Mouse (Mus musculus) MEL (cell line): ENCODE results near the gene Tenm3. TPM values are rescaled to one million over a fixed set of nuclear protein-coding genes. Genes with fewer than 3 reads are reported as not detected.

Source experiments
- DNase-seq: peaks from one replicate; pipeline ENCODE4 v3.0.0; 2011; ENCODE audit warnings: low read depth, low spot score
- H3K27ac ChIP-seq: 2 replicates; pipeline ENCODE4 v1.5.1; 2012; ENCODE audit warnings: low read depth, mild to moderate bottlenecking, control low read depth, low read length, moderate library complexity; ENCODE audit not compliant: control insufficient read depth
- H3K27me3 ChIP-seq, 2 experiments: fragments of 150-350 bp in 1 of 2; sonication (generic) in 1 of 2; 2 replicates each; pipeline ENCODE4 v1.6.1; 2012; ENCODE audit warnings: low read length in 2 of 2, mild to moderate bottlenecking in 2 of 2, improper control_type of control experiment in 1 of 2, moderate library complexity in 1 of 2; ENCODE audit not compliant: insufficient read depth in 2 of 2, control insufficient read depth in 1 of 2
- H3K36me3 ChIP-seq, 2 experiments: 2 replicates each; pipeline ENCODE4 v1.6.1; 2012 to 2014; ENCODE audit warnings: low read length in 2 of 2, improper control_type of control experiment in 1 of 2, inconsistent platforms in 1 of 2, mild to moderate bottlenecking in 1 of 2; ENCODE audit not compliant: insufficient read depth in 2 of 2, control insufficient read depth in 1 of 2
- H3K4me1 ChIP-seq, 2 experiments: fragments of 150-350 bp in 1 of 2; sonication (generic) in 1 of 2; 2 replicates each; pipeline ENCODE4 v1.6.1; 2012; ENCODE audit warnings: low read length in 2 of 2, improper control_type of control experiment in 1 of 2, mild to moderate bottlenecking in 1 of 2; ENCODE audit not compliant: insufficient read depth in 2 of 2, control insufficient read depth in 1 of 2
- H3K4me3 ChIP-seq, 2 experiments: fragments of 150-350 bp in 1 of 2; sonication (generic) in 1 of 2; 2 replicates each; pipeline ENCODE4 v1.5.1; 2012; ENCODE audit warnings: low read depth in 2 of 2, low read length in 2 of 2, mild to moderate bottlenecking in 2 of 2, moderate library complexity in 2 of 2, control low read depth in 1 of 2, improper control_type of control experiment in 1 of 2; ENCODE audit not compliant: control insufficient read depth in 1 of 2, insufficient read depth in 1 of 2
- H3K79me2 ChIP-seq: 2 replicates; pipeline ENCODE4 v1.6.1; 2012; ENCODE audit warnings: mild to moderate bottlenecking, low read length, moderate library complexity; ENCODE audit not compliant: control insufficient read depth, poor library complexity, insufficient read depth
- H3K9ac ChIP-seq: 2 replicates; pipeline ENCODE4 v1.6.1; 2012; ENCODE audit warnings: low read depth, mild to moderate bottlenecking, control low read depth, low read length, moderate library complexity; ENCODE audit not compliant: control insufficient read depth, poor library complexity, severe bottlenecking
- H3K9me3 ChIP-seq: fragments of 150-350 bp; sonication (generic); replicated peaks from 2 replicates; pipeline ENCODE4 v1.6.1; 2012; ENCODE audit warnings: mild to moderate bottlenecking, low read length, improper control_type of control experiment, moderate library complexity; ENCODE audit not compliant: insufficient read depth
- BHLHE40 ChIP-seq: IDR thresholded peaks from 2 replicates; pipeline ENCODE4 v1.6.1; 2012; ENCODE audit warnings: low read depth, mild to moderate bottlenecking, inconsistent platforms, low read length, improper control_type of control experiment, borderline replicate concordance
- CHD1 ChIP-seq: IDR thresholded peaks from 2 replicates; pipeline ENCODE4 v1.6.1; 2012; ENCODE audit warnings: low read depth, mild to moderate bottlenecking, inconsistent platforms, low read length, improper control_type of control experiment
- E2F4 ChIP-seq: IDR thresholded peaks from 2 replicates; pipeline ENCODE4 v1.6.1; 2011; ENCODE audit warnings: low read depth, low read length, improper control_type of control experiment, borderline replicate concordance
- ELF1 ChIP-seq: IDR thresholded peaks from 2 replicates; pipeline ENCODE4 v1.6.1; 2014; ENCODE audit warnings: low read depth, mild to moderate bottlenecking, inconsistent platforms, low read length, improper control_type of control experiment, moderate library complexity
- GABPA ChIP-seq: IDR thresholded peaks from 2 replicates; pipeline ENCODE4 v1.6.1; 2012; ENCODE audit warnings: low read depth, mild to moderate bottlenecking, inconsistent platforms, low read length, improper control_type of control experiment, moderate library complexity
- HCFC1 ChIP-seq: IDR thresholded peaks from 2 replicates; pipeline ENCODE4 v1.6.1; 2012; ENCODE audit warnings: low read depth, mild to moderate bottlenecking, inconsistent platforms, low read length, improper control_type of control experiment, moderate library complexity
- MAFK ChIP-seq: IDR thresholded peaks from 2 replicates; pipeline ENCODE4 v1.6.1; 2011; ENCODE audit warnings: low read depth, mild to moderate bottlenecking, low read length, improper control_type of control experiment, borderline replicate concordance
- MAX ChIP-seq: IDR thresholded peaks from 2 replicates; pipeline ENCODE4 v1.6.1; 2011; ENCODE audit warnings: low read length, improper control_type of control experiment
- MAZ ChIP-seq: IDR thresholded peaks from 2 replicates; pipeline ENCODE4 v1.6.1; 2012; ENCODE audit warnings: low read depth, mild to moderate bottlenecking, inconsistent platforms, low read length, improper control_type of control experiment
- MXI1 ChIP-seq: IDR thresholded peaks from 2 replicates; pipeline ENCODE4 v1.6.1; 2011; ENCODE audit warnings: mild to moderate bottlenecking, low read depth, low read length, improper control_type of control experiment
- MYC ChIP-seq: IDR thresholded peaks from 2 replicates; pipeline ENCODE4 v1.6.1; 2011; ENCODE audit warnings: low read depth, mild to moderate bottlenecking, low read length, improper control_type of control experiment, moderate library complexity
- NRF1 ChIP-seq: IDR thresholded peaks from 2 replicates; pipeline ENCODE4 v1.6.1; 2014; ENCODE audit warnings: low read depth, mild to moderate bottlenecking, inconsistent platforms, low read length, improper control_type of control experiment, moderate library complexity; ENCODE audit not compliant: poor library complexity, insufficient read depth, severe bottlenecking
- POLR2A ChIP-seq, 2 experiments: IDR thresholded peaks; 2 replicates each; pipeline ENCODE4 v1.6.1; 2011 to 2012; ENCODE audit warnings: low read length in 2 of 2, mild to moderate bottlenecking in 2 of 2, control low read depth in 1 of 2, improper control_type of control experiment in 1 of 2, low read depth in 1 of 2, moderate library complexity in 1 of 2; ENCODE audit not compliant: control insufficient read depth in 1 of 2, insufficient read depth in 1 of 2, poor library complexity in 1 of 2
- POLR2AphosphoS2 ChIP-seq: IDR thresholded peaks from 2 replicates; pipeline ENCODE4 v1.6.1; 2011; ENCODE audit warnings: low read length, improper control_type of control experiment
- RAD21 ChIP-seq: IDR thresholded peaks from 2 replicates; pipeline ENCODE4 v1.6.1; 2011; ENCODE audit warnings: mild to moderate bottlenecking, low read depth, low read length, improper control_type of control experiment
- RCOR1 ChIP-seq: IDR thresholded peaks from 2 replicates; pipeline ENCODE4 v1.6.1; 2012; ENCODE audit warnings: low read depth, mild to moderate bottlenecking, inconsistent platforms, low read length, improper control_type of control experiment
- SMC3 ChIP-seq: IDR thresholded peaks from 2 replicates; pipeline ENCODE4 v1.6.1; 2011; ENCODE audit warnings: low read depth, low read length, improper control_type of control experiment
- TAL1 ChIP-seq: IDR thresholded peaks from 2 replicates; pipeline ENCODE4 v1.6.1; 2012; ENCODE audit warnings: mild to moderate bottlenecking, inconsistent platforms, low read length, moderate library complexity, mixed read lengths
- USF2 ChIP-seq, 2 experiments: IDR thresholded peaks; 2 replicates each; pipeline ENCODE4 v1.6.1; 2011 to 2012; ENCODE audit warnings: improper control_type of control experiment in 2 of 2, low read length in 2 of 2, borderline replicate concordance in 1 of 2, inconsistent platforms in 1 of 2, low read depth in 1 of 2, mild to moderate bottlenecking in 1 of 2; ENCODE audit not compliant: insufficient read depth in 1 of 2
- ZC3H11A ChIP-seq: IDR thresholded peaks from 2 replicates; pipeline ENCODE4 v1.6.1; 2012; ENCODE audit warnings: low read depth, mild to moderate bottlenecking, inconsistent platforms, low read length, improper control_type of control experiment
- ZKSCAN1 ChIP-seq: IDR thresholded peaks from 2 replicates; pipeline ENCODE4 v1.6.1; 2012; ENCODE audit warnings: low read depth, mild to moderate bottlenecking, inconsistent platforms, low read length, improper control_type of control experiment, moderate library complexity
- polyA plus RNA-seq, 2 experiments: library from polyadenylated mRNA; stranded (reverse) in 1 of 2; unstranded in 1 of 2; fragments of >175 nt in 1 of 2; fragments of >200 nt in 1 of 2; gene quantifications; 2 replicates each; pipeline versions ENCODE4 v1.2.1 to v1.2.4; 2012; ENCODE audit warnings: low replicate concordance in 2 of 2, low read depth in 1 of 2; ENCODE audit not compliant: insufficient read length in 2 of 2, insufficient read depth in 1 of 2, missing spikeins in 1 of 2
- total RNA-seq: library from RNA; depleted of rRNA; stranded (reverse); fragments of 300-350 nt; gene quantifications from 2 replicates; pipeline ENCODE4 v1.2.3, GENCODE M21; 2012

Tenm3 gene
- total and polyA plus RNA-seq, 3 experiments: not detected

- no peaks in the 10 kb centered on the region for H3K36me3 ChIP-seq
- TF ChIP-seq GABPA (no peak), BHLHE40 (no peak), USF2 (IDR thresholded peaks at IDR 0.05; ENCODE audit: borderline replicate concordance in 1 of 2, insufficient read depth in 1 of 2, low read depth in 1 of 2, low read length in 2 of 2) (no peak)
- no peak overlapping the region for H3K27ac ChIP-seq
- no peaks in the 10 kb centered on the region for H3K4me1 ChIP-seq
- no peak overlapping the region for H3K4me3 ChIP-seq
- H3K79me2 ChIP-seq: no peaks in the 10 kb centered on the region
- H3K9ac ChIP-seq: no peak overlapping the region
- no peak for DNase-seq
- no peaks in the 10 kb centered on the region for H3K9me3 ChIP-seq
- H3K27me3 ChIP-seq: no peaks in the 10 kb centered on the region
These were observed 101.0 kb downstream of the Tenm3 start for GRCm38 (mm10) chr8:48742741-48743140.

DNA sequence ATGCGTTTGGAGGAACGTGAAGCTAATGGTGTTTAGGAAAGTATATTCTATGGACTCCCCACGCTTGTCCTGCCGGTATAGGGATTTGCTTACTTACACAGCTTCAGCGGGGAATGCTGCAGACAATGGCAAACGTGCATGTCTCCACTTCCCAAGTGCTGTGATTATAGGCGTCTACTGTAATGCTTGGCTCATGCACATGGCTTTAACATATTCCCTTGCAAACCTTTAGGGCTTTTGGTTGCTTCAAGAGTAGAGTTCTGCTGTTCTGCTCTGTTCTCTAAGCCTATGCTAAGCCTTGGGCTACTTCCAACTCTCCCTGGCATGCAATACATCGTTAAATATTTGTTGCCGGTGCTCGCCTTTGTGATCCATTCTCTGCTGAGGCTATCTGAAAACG lies 102.8 kb downstream of the Tenm3 start:
- TF ChIP-seq POLR2AphosphoS2 (no peak), POLR2A (IDR thresholded peaks at IDR 0.05; ENCODE audit: control insufficient read depth in 1 of 2, insufficient read depth in 1 of 2, low read depth in 1 of 2, low read length in 2 of 2, poor library complexity in 1 of 2) (no peak), MAX (no peak), ELF1 (no peak), HCFC1 (no peak), USF2 (IDR thresholded peaks at IDR 0.05; ENCODE audit: borderline replicate concordance in 1 of 2, insufficient read depth in 1 of 2, low read depth in 1 of 2, low read length in 2 of 2) (no peak), TAL1 (no peak), NRF1 (no peak), MAFK (no peak), GABPA (no peak), E2F4 (no peak), RCOR1 (no peak), ZC3H11A (no peak), CHD1 (no peak), RAD21 (no peak), ZKSCAN1 (no peak), SMC3 (no peak), MXI1 (no peak), MAZ (no peak), MYC (no peak)
- H3K36me3 ChIP-seq: no peaks in the 10 kb centered on the region
- H3K79me2 ChIP-seq: no peaks in the 10 kb centered on the region
- no peak for DNase-seq
- no peaks in the 10 kb centered on the region for H3K9me3 ChIP-seq
- H3K27me3 ChIP-seq: no peaks in the 10 kb centered on the region
- H3K4me1 ChIP-seq: no peaks in the 10 kb centered on the region
- no peak overlapping the region for H3K9ac ChIP-seq
- H3K27ac ChIP-seq: no peak overlapping the region
- H3K4me3 ChIP-seq: no peak overlapping the region
